Mouse (Mus musculus) heart, postnatal 4 days (tissue): ENCODE measurements at regions not wholly inside any gene's neighbourhood (a gene's known extent, or its start where the extent isn't known, plus 50 kb on each side); places are given as distances from the start of the nearest gene placed in this dataset.

Experiments
- DNase-seq: peaks from one replicate; pipeline ENCODE4 v3.0.0; 2021

DNA sequence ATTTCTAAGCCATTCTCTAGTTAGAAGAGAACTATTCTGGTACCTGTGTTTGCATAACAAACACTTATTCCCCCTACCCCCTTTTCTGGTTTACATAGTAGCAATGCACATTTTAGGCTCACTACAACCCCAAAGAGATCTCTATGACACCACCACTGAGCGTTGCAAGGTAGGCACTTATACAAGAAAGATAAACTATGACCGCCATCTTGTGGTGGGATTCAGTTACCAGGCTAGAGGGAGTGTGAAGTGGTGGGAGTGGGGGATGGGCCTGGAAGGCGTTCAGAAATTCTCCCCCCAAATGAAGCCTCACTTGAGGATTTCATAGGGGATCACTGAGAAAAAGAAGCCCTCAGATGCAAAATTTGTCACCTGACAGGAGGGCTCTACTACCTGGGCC is 64.4 kb upstream of the Fst start:
- DNase-seq = peak; percentile 24

DNA sequence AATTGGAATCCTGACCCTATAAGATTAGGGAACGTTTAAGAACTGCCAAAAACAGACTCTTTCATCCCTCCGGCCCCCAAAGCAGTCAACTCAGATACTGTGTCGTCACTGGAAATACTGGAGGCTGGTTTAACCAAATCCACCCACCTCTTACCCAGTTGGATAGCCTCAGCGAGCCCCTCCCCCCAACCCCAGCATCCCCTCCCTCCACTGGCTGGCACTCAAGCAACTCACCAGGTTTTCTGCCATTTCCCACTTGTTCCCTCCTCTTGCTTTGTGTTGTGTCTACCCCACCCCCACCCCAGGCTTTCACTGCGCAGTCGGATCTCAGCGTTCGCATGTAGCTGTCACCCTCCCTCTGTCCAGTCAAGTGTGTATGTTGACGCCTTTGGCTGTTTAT is 68.1 kb upstream of the Fst start:
- DNase-seq = no peak

DNA sequence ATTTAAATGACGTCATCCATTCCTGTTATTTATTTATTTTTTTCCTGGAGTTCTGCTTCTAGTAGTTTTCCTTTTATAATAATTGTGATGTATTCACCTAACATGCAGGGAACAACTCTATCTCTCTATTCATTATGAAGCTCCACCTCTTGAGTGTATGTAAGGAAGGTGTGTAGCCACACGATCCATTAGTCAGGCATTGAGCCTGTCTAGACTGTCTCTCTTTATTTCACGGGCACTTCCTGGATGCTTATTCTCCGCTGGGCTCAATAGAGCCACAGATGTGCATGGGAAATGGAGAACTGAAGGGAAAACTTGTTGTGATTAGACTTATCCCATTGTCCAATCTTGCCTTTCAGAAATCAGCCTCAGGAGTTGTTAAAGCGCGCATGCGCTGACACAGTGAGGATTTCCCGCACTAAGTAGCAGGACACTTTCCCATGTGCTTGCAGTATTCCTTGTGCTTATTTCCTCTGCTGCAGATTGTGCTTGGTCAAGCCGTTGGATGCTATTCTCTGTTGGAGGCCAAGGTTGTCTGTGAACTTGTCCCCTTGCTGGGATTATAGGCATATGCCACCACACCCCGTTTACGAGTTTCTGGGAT is 71.5 kb upstream of the Fst start:
- DNase-seq = no peak

DNA sequence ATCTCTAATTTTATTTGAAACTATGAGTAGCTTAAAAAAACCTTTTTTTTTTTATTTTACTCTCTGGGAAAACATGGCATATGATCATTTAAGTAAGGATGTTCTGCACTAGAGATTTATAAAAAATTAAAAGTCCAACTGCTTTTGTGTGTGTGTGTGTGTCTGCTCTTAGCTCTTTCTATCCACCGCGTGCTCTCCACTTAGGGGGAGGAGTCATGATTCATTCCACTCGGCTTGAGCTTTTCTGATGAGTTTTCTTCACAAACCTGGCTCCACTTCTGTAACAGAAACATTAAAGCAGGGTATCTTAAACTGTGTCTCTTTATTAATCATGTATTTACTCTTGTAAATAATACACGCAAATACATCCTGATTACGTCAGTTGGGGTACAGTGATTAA is 73.0 kb upstream of the Fst start:
- no peak for DNase-seq

DNA sequence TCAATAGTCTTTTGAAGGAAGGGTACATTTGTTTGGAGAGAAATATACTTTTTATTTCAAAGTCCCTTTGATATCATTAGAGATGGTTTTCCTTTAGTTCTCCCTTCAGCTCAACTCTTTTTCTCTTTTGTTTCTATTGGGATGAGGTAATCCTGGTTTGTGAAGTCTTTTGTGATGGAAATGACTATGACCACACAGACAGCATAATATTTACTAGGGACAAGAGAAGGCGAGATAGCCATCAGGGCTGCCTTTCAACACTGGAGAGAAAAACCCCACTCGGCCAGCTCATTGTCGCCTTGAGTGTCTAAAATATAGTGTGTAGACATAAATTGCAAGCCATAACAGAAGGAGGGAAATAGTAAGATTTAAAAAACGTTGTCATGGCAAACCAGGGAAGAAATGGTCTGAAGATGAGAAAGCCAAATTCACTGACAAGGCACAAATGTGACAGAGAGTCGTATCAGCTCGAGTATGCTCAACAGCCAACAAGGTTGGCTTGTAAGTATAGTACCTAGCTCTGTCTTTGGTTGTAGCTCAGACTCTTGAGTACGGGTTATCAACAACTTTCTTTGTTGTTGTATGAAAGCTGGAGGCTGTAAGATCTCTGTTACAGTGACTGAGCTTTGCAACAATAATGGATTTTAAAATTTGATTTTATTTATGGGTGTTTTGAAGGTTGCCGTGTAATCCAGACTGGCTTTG is 73.8 kb upstream of the Fst start:
- DNase-seq = no peak

DNA sequence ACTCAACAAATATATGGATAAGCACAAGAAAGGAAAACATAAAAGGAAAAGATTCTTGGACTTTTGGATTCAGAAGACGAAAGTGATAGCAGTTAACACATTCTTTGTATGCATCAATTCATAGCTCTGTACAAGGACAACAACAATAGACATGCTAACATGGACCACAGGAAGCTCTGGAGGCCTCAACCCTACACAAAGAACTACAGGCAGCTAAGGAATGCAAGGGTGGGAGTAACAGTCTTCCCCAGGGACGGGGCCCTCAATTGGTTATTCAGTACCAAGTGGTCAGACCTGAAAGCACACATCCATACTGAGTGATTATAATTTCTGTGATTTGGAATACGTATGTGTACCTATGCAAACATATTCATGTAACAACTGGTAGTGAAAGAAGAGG is 75.8 kb upstream of the Fst start:
- no peak for DNase-seq

DNA sequence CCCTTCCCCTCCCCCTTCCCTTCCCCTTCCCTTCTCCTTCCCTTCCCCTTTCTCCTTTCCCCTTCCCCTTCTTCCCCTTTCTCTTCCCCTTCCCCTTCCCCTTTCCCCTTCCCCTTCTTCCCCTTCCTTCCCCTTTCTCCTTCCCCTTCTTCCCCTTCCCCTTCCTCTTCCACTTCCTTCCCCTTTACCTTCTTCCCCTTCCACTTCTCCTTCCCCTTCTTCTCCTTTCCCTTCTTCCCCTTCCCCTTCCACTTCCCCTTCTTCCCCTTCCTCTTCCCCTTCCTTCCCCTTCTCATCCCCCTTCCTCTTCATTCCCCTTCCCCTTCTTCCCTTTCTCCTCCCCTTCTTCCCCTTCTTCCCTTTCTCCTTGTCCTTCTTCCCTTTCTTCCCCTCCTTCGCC is 77.0 kb upstream of the Fst start:
- DNase-seq = no peak

DNA sequence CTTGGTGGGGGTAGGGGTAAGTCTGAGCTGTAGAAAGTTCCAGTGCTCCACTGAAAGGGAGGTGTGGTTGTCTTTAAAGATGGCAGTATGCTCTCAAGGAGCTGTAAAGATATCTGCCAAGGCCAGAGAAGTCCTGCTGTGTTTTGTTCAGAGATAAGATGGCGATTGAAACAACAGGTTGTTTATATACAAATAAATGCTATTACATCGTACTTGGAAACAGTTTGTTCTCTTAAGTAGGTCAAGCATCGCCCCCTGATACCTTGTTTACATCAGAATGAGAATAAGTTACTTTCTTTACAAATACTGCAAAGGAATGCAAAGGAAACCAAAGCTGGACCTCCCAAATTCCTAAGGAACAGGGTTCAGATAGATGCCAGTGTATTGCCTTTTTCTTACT is 113.0 kb upstream of the Fst start:
- no peak for DNase-seq

DNA sequence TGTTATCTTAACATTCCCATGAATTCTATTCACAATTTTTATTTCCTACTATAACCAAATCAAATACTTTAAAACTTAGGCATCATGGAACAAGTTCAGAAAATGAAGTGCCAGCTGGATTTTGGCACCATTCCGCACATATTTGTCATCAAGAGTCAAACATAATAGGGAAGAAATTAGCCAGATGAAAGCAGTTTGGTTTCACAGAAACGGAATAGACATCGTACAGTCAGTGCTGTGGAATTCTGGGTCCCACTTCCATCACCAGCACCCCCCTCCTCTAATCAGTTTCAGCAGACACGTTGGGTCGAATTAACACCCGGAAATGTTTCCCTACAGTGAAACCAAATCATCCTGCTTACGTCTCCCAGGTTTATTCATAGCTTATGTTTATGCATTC is 125.8 kb upstream of the Fst start:
- DNase-seq = peak; percentile 16

DNA sequence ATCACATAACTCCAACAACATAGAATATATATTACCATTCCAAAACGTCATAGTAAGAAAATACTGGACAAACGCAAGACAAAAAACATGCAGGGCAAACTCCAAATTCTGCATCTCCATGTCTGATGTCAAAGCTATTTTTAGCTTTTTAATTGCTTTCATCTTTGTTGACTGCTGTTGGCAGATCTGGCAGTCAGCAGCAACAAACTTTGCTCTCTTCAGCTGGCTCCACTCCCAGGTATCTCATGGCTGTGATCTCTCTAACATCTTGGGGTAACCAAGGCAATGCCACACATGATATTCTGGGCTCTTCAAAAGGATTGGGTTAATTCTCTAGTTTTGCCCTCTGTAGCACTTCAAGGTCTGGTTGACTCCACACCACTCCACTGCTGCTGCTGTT is 128.9 kb upstream of the Fst start:
- DNase-seq = no peak

DNA sequence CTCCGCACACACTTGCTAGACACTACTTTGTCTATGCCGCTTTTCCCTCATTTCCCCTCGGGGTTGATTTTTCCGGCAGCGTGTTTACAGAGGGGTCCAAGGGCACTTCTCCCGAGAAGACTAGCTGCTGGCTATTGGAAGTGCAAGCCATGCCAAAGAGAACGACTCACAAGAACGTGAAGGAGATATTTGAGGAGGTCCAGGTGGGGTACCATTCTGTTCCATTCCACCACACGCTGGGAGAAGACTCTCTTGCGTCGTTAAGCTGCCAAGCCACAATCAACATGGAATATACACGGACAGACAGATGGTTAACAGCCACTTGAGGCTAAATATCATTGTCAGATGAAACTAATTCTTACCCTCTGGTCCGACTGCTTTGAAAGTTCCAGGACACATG is 144.6 kb upstream of the Fst start:
- no peak for DNase-seq

DNA sequence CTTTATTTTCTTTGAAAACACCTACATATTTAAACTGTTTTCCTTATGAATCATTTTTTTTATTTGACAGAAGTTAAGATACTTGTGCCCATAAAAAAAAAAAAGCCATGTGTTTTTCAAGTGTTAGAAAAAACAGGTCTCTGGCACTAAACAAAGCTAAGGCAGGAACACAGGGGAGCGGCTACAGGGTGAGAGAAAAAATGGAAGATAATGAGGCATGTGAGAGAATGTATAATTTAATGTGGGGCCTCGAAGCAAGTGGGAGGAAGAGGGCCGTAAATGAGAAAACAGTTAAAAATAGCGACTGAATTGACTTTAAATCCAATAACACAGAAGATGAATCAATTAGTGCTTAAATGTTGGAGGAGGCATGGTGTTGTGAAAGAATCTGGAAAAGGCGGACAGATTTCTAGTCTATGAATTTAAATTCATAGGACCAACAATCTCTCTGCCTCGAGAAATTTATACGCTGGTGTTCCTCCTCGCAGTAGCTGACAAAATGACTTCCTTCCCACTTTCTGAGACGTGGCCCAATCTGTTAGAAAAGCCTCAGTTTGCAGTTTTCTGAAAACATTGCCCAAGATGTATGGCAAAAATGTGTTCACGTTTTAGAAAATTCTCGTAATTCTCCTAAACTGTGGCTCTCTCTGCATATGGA is 145.4 kb upstream of the Fst start:
- DNase-seq = no peak

DNA sequence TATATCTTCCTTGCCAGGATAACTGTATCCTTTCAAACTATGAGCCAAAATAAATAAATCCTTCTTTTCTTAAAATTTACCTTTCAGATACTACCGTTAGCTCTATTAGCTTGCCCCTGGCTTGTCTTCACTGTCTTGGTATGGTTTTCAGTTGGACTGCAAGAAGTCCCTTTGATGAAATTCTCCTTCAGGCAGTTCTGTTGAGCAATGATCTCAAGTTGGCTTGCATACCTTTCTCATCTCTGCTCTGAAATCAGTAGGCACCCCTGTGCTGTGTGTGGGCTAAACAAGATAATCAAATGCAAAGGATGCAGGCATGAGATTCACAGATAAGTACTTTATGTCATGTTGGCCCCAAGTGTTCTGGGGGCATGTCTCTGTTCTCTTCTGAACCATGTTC is 155.2 kb upstream of the Fst start:
- DNase-seq = no peak

DNA sequence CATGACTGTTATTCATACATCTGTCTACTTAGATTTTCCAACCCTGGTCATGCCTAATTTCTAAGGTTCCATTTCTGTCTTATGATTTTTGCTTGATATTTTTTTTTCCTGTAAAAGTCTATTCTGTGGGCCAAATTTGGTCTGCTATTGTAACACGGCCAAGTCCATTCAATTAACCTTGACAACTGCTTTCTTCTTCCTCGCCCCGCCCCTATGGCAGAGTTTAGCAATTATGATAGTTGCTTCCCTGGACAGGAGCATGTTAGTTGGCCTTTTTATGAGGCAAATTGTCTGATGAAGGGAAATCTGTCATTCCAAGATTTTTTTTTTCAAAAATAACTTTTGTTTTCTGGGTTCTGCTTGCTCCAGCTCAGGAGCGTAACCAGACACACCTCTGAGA is 160.7 kb upstream of the Fst start:
- DNase-seq = no peak

DNA sequence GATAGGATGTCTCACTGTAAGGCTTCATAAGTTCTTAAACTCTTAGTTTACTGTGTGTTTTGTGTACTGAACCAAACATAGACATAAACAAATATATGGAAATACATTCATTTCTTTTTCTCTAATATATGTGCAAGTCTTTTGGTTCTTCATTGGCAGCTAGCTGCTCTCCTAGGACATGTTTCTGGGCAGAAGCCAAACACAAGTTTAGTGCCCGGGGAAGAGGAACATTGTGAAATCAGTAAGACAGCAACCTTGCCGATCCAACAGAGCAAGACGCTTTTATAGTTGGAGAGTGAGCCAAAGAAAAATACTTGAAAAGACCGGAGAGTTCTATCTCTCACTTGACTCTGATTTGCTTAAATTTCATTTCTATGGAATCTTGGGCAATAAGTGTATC is 178.0 kb upstream of the Fst start:
- DNase-seq = no peak

DNA sequence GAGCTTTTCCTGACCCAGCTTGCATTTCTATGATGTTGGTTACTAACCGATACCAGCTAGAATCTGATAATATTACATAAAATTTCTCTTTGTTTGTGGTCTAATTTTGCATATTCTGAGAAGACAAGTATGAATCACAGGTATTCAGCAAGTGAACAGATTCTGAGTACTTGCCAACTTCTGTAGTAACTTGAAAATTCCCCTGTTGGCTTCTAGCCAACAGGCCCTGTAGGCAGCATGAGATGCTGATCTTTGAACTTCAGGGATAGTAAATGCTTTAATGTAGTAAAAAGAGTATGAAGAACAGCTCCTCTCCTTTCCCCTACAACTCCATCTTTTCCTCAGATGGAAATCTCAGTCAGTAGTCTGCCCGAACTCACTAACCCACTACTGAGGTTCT is 178.5 kb upstream of the Mocs2 start:
- DNase-seq = no peak

DNA sequence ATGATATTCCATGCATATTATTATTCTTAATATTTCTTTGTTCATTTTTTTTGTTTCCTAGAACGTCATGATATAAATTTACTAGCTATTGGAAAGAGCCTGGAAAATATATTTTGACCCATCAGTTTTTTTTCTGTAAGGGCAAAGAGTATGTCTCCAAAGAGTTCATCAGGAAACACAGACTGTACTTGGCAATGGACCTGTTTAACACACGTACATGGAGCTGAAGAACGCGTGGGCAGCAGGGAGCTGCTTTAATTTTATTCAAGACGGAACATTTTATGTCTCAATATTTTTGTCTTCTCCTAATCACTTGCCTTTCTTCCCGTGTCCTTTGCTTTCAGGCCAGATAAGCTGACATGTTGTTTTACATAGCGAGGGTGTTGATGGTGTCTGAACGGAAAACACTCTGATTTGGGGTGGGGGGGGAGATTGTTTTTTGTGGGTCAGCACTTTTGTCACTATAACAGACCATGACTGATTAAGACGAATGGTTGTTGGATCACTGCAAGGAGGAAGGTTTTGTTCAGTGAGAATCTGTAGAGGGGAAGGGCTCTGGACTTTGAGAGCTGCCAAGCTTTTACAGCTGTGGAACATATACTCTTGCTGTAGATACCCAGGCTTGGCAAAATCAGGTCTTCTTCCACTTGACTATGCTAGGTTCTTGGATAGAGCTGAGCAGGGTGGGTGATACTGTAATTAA is 176.2 kb upstream of the Mocs2 start:
- no peak for DNase-seq

DNA sequence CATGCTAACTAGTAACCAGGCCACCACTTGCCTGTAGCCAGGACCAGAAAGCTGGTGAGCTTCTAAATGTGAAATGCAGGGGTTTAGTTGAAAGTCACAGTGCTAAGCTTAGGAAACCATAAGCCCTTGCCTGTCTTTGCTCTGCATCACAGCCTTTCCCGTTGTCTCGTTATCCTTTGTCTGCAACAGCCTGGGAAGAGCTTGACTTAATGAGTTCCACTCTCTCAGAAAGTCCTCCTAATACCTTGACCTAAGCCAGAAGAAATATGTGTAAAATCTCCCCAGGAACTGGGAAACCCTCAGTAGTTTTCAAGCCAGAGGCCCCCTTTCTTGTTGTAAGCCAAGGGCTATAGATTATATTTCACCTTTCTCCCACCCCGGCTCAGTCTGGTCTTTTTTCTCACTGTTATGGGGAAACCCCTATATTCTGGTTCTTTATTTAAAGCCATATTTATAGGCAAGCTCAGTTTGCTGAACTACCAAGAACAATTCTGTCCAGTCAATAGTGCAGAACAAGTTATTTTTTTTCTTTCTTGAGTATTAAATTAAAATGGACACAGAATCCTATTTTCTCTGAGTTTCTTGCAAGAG is 175.0 kb upstream of the Mocs2 start:
- DNase-seq = no peak

DNA sequence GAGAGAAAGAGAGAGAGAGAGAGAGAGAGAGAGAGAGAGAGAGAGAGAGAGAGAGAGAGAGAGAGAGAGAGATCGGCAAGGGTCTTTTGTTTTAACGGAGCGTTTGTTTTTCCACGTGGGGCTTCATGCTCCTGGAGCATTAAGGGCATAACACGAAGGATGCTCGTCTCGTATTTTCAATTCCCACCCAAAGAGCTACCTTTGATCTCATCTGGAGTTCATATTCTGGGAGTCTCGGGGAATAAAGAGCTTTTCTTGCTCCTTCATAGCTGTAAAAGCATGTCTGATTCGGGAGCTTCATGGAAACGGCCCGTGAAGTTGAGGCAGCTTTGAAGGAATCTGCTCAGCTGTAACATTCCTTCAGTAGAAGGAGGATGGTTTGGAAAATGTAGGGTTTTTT is 174.5 kb upstream of the Mocs2 start:
- no peak for DNase-seq

DNA sequence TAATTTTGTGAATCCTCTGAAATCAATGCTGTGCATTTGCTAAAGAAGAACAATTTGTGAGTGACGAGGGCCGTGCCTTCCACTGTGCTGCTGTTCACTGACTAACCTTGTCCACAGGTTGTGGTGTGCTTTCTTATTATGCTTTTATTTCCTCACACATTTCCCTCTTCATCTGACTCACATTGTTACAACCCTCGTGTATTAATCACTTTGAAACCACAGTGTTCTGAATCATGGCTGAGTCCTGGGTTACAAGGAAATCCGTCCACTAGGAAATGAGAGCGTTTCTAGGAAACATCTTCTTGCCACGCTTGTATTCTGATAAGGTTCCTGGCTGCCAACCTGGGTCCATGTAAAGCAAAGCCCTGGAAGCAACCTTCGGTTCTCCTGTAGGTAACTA is 163.8 kb upstream of the Mocs2 start:
- DNase-seq = no peak

DNA sequence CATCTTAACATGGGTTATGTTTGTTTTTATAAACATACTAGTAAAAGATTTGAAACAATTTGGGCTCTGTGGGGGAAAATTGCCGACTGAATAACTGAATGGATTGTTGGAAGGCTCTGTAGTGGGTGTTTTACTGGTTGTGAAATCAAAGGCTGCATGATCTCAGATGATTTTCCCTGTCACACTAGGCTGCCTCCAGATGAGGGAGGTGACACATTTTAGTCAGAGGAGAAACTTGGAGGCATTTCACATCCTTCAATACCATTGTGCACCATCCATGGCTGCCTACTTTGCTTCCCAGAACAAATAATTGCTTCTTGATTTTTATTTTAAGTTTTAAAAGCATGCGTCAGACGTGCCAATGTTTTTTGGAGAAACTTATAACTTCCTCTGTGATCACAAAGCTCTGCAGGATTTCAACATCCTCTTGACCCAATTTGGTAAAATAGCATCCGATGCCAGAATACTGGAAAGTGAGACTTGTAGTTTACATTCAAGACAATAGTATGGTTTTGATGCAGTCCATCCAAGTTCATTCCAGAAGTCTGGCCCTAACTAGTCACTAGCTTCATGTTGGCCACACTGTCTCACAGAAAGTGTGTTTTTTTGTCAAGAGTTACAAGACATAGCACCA is 163.0 kb upstream of the Mocs2 start:
- DNase-seq = no peak

DNA sequence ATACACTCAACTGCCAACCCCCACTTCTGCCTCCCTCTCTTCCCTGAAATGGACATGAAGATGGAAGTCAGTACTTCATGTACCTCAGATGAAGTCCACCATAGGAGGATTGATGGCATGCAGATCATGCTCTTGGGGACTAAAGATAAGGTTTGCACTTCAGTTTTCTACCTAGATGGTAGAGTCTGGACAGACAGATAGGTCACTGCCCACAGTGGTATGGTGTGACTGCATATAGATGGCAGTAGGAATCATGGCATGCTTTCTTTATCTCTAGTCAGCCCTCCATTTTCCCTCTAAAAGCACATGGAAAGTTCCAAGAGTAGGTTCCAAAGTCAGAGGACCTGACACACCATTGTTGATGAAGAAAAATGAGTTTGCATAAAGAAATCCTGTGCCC is 145.6 kb upstream of the Mocs2 start:
- no peak for DNase-seq
